Mouse (Mus musculus) monocyte, adult 2 months (primary cell): ENCODE data around the gene Rab40c.

ENCODE experiments used
- DNase-seq, 2 experiments: peaks; one replicate each; pipeline ENCODE4 v3.0.0; 2022; ENCODE audit warnings: low spot score in 2 of 2, low read depth in 1 of 2

The Rab40c gene

DNA sequence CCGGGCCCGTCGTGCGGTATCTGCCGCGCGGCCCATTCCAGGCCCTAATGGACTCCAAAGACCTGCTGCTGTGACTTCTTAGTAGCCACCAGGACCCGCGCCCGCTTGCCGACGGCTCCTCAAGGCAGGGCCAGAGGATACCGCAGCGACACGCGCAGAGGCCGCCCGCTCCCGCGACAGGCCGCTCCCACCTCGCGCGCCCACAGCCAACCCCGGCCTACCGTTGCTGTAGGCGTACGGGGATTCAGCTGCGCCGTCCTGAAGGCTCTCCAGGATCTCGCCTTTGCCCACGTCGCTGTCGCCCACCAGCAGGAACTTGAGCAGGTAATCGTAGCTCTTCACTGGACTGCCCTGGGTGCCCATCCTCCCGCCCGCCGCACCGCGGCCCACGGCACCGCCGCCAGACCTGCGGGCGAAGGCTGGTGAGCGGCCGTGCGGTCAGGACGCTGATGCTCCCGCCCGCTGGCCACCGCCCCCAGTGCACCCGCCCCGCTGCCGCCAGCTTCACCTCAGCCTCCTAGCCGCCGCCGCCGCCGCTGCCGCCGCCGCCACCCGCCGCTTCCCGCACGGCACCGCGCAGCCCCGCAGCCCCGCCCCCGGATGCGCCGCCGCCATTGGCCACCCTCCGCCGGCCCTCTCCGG is at the start of gene Rab40c:
Gene Rab40c, minus strand, starts transcription at position 584 of the 642 bp plus-strand sequence.
- no peak for DNase-seq

DNA sequence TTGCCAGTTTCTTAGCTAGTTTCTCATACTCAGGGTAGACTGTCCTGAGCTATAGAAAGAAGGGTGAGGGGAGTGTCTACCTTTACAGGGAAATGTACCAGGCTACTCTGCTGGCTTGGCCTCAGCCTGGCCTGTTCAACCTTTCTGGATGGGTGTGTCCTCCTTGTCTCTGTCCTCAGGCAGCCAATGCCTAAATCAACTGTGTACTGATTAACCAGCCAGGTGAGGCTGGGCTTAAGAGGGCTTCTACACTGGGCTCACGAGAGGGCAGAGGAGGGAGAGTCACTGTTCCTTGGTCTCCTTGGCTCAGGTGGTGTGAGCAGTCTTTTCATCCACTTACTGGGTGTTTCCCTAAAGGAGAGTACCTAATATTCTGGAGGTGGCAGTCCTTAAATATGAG is 48.6 kb upstream of the Rab40c start:
- DNase-seq = no peak

DNA sequence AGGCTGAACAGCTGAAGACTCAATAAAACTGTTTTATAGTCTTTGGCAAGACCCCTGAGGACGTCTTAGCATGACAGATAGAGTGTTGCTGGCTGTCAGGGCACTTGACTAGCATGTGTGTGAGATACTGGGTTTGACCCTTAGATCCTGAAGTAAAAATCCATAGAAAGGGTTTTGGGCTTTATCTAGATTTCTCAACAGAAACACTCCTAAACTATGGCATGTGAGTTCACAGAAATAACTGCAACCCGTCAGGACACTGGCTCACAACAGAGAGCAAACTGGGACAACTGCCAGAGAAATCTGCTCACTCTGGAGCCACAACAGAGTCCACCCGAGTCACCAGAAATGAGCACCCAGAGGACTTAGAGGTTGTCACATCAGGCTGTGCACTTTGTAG is 48.1 kb upstream of the Rab40c start:
- DNase-seq = no peak

DNA sequence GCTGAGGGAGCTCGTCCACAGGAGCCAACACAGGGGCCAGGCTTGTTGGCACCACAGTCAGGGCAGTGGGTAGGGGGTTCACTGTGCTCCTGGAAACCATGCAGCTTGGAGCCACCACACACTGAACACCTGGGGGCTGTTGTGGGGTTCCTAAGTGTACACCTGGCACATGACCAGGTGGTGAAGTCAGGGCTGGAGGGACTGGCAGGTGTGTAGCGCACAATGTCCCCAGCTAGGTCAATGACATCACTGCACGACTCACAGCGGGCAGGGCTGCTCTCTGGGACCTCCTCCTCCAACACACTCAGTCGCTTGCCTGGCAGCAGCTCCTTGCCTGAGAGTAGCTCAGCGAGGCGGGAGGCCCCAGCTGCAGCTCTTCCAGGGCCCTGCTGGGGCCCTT is 44.7 kb upstream of the Rab40c start:
- no peak for DNase-seq

DNA sequence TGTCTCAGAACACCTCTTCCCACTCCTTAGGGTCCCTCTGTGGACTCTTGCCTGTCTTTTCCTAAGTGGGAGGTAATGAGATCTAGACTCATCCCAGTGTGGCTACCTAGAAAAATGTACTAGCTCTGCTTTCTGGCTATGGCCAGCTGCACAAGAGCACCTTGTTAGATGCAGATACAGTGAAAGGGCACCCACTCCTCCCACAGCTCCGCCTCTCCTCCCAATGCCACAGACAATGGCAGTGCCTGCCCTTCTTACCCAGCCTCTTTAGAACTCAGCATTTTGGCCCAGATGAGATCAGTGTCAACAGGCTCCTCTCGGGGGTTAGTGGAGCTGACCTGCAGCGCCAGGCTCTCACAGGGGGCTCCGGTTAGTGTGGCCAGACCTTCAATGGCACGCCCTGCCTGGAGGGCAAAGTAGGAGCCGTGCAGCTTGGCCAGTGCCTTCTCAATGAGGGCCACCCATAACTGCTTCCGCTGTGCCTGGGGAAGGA is 42.9 kb upstream of the Rab40c start:
- DNase-seq = no peak

DNA sequence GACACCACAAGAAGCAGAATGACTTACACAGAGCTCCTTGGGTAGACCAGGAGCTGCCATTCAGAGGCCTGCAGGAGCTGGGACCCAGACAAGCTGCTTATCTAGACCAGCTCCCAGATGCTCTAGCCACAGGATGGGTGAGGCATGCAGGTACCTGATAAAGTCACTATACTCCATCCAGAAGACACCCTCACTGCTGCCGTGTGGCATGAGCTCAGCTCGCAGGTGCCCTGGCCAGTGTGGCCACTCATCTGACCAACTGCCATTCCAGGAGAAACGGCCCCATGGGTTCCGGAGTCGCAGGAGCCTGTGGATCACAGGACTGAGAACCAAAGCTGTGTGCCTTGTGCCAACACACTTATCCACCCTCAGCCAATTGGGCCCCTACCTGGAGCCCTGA is 42.0 kb upstream of the Rab40c start:
- no peak for DNase-seq

DNA sequence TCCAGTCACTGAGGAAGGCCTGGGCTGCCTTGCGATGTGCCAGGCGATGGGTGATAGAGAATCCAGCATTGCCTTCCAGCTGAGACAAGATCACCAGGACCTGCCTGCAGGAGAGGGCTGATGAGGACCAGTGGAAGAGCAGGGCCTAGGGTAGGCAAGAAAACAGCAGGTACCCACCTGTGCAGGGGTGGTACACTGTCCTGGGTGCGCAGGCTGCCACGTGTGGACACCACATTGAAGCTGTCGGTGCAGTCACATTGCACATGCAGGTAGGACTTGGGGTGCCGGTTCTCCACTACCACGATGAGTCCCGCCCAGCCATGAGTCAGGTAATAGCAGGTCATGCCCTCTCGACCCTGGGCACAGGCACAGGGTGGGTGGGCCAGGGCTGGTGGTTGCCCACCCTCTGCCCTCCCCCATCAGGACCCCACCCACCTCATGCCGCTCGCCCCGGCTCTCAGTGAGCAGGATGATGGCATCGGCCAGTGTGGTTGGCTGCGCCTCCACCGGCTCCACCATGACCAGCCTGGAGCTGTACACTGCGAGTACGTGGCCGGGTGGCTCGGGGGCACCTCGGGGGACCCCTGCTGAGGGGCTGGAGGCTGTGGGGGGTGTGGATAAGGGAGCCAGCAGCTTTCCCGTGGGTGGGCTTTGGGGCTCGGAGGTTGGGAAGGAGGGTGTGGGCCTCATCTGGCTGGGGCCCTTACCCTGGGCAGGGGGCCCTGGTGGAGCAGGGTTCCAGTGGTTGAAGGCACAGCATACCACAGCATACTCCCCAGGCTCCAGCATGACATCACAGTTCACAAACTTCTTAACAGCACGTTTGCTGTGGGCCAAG is 40.3 kb upstream of the Rab40c start:
- no peak for DNase-seq

DNA sequence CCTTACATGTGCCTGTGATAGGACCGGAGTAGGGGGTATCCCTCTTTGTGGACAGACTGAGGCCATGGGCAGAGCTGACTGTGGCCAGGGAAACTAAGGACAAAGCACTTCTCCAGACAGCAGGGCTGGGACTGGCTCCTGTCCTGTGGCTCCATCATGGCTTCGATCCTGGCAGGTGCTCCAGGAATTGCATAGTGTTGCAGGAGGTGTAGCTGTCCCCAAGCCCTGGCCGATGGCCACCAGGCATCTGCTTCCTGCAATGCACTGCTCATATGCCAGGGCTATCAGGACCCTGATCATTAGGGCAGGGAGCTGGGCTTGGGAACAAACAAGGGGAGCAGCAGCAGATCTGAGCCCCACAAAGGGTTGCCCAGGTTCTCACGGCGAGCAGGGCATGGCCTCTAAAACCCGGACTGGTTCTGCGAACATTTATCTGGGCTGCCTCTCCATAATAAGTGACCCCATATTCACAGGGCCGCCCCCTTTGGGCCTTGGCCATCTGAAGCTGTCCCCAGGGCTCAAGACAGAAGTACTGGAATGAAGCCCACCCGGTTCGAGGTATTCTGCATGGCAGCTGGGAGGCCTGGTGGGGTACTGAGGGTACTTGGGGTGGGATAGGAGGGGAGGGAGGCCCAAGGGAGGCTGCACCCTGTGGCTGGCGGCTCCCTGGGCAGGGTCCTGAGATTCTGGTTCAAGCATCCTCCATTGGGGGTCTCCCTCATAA is 39.4 kb upstream of the Rab40c start:
- no peak for DNase-seq

DNA sequence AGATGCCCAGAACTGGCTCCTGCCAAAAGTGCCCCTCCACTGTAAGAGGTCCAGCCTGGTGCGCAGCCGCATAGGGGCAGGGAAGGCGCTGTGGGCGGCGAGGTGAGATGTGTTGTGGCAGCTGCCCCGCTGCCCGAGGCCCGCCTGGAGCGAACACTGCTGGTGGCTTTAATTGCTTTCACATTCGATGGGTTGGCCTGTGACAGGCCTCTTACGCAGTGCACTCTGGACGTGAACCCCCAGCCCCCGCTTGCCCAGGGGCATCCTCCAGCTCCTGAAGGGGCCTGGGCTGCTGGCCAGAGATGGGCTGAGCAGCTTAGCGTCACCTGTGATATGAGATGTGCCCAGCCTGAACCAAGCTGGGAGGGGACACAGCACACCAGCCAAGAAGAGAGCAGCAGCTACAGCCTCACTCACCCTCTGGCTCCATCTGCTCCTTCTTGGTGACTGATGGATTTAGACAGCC is 38.1 kb upstream of the Rab40c start:
- DNase-seq = no peak

DNA sequence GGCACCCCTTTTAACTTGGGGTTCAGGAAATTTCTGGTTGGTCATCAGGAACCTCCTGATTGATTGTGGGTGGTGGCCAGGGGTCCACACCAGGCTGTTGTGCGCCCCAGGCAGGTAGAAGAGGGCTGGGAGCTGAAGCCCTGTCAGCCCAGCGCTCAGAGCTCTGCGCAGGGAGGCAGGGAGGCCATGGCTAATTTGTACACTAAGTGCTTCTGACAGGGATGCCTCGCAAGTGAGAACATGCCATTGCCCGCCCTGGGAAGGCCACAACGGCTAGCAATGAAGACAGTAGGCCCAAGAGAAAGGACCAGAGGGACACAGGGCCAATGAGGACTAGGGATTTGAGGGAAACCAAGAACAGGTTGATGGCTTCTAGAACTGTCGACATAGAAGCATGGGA is 37.1 kb upstream of the Rab40c start:
- DNase-seq = no peak

DNA sequence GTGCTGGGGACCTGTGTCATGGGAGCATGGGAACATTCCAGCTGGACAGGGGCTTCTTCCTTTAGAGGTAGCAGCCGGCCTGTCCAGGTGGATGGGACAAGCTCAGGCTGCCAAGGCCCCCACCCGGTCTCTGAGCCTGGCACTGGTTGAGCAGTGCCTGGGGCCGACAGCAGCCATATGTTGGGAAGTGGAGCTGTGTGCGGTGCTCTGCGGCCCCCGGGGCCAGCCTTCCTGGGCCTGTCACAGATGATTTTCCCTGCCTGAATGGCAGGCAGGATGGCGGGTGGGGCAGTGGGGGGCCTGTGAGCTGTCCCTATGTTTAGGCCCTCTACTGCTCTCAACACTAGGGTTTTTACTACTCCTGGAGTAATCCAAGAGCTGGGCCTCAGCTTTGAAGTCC is 36.7 kb upstream of the Rab40c start:
- no peak for DNase-seq

DNA sequence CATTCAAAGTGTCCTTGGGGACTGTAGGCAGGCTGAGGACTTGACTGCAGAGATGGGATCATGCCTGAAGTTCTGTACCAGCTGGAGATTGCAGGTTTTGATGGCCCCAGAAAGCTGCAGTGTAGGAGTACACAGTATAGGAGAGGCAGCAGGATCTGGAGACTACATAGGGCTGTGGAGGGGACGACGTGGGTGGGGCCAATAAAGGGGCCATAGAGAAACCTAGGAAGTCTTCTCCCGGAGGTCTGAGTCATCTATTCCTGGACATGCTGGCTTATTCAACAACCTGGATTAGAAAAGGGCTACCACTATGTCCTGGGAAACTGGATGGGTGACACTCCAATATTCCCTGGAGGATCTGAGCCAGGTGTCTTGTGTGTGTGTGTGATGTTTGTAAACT is 36.2 kb upstream of the Rab40c start:
- DNase-seq = no peak

DNA sequence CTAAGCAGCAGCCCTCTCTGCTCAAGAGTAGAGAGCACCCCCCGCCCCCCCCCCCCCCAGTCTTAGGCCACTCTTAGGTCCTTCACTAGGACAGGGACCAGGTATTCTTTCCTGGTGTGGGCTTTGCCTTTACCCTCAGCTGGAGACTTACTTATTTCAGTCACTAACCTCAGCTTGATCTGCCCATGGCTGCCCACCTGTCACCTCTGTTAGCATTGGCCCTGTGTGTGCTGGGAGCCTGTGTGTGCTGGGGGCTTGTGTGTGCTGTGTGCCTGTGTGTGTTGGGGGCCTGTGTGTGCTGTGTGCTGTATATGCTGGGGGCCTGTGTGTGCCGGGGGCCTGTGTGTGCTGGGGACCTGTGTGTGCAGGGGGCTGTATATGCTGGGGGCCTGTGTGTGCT is 35.1 kb upstream of the Rab40c start:
- DNase-seq = no peak

DNA sequence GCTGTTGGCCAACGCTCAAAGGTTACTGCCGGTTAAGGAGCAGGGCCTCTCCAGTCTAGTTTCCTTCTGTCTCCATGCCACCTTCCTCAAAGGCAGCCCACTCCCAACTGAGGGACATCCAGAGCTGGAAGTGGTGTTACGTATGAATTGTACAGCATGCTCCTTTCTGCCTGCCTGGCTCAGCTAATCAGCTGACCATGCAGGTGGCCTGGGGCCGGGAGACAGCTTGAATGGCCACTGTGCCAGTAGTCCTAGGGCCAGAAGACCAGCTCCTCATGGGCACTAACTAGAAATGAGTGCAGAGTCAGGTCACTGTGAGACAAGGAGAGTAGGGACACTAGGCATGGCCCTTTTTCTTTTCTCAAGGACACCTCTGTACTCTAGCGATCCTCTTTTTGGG is 33.6 kb upstream of the Rab40c start:
- DNase-seq = no peak

DNA sequence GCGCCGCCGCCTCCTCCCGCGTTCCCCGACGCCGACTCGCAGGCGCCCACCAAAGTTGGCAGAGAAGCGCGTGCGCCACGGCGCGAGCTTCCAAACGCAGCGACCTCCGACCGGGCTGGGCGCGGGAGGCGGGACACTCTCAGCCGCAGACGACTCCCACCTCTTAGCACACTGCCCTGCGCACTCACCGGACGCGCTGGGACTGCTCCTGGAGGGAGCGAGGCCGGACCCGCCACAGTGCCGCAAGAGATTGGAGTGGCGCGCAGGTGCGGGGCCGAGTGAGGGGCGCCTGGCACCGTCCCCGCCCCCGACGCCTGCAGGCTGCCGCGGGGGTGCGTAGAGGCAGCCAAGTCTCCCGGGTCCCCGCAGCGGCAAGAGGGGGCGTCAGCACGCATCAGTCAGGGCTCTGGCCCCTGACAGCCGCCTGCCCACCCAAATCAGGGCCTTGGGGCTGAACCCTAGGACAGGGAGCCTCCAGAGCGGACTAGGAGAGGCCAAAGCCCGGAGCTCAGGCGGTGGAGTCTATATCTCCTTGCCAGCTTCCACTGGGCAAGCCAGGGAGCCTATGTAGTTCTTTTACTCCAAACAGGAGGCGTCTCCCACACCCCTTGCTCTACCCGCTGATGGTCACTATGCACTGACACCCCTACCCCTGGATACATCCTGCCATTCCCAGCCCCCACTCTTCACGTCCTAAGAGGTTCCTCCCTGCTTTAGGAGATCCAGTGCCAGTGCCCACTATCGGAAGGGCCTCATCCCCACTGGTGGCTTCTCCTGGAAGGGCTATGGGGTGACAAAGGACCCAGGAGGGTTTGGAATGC is 32.5 kb upstream of the Rab40c start, which contains the start of gene A930017K11Rik:
Gene A930017K11Rik, minus strand, starts transcription at position 763 of the 821 bp plus-strand sequence.
- DNase-seq = no peak

DNA sequence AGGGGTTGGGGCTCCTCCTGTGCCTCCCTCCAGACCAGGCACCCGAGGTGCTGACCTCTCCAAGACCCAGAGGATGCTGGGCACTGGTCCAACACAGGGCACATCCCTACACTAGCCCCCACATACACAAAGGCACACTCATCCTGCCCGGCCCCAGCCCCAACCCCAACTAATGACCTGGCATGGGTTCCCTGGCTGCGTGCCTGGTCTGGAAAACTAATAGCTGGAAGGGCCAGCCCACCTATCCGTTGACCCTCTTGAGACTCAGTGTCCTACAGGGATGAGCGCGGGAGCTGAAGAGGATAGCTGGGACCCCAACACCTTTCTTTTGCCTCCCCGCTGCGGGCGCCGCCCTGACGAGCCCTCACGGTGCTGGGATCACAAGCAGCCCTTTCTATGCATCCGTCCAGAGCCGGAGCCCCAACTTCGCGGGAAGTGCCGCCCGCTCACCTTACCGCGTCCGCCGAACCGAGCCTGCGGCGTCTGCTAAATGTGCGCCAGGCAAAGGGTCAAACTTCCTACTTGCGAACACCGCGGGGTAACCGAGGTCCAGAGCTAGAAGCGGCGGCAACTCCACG is 31.8 kb upstream of the Rab40c start:
- no peak for DNase-seq

DNA sequence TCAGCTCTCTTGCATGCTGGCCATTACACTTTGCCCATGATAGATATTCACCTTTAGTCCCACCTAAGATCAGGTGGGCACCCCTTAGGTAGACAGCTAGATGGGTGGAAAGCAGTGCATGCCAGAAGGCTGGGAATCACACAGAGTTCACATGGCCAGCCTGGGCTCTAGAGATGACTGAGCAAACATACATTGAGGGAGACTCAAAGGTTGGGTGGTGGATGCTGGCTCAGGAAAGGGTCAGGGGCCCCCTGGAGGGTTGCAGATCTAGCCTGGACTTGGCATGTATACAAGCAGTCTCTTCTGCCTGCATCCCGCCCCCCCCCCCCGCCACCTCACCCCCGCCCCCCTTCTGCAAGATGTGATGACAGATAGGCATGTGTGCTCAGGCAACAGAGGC is 31.2 kb upstream of the Rab40c start:
- DNase-seq = no peak

DNA sequence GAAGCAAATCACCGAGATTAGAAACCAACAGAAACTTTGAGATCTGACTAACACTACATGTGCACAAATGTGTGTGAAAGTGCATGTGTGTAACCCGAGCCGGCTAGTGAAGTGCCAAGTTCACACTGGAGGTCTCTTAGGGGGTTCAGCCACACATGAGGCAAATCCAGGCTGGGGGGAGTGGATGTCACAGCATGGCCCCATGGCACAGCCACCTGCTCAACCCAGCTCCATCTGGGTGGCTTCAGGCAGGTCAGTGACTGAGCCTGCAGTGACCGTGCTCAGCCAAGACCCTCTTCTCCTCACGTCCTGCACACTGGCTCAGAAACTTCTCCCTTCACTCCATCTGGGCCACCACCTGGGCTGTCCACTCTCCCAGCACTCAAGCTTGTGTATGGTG is 30.5 kb upstream of the Rab40c start:
- no peak for DNase-seq

DNA sequence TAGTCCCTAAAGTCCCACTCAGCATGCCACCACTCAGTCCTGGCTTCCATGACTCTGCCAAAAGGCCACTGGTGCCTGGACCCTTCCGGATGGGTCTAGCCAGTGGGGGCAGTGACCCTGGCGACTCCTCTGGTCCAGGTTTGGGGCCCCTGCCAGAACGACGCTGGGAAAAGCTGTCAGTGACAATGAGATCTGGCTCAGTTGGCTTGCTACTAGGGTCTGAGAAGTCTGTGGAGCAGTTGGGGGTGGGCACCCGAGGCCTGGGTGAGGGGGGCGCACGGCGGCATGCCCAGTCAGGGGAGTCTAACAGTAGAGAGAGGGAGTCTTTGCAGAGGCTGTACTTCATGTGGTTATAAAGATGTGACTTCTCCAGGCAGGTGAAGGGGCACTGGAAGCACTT is 28.5 kb upstream of the Rab40c start:
- DNase-seq = no peak

DNA sequence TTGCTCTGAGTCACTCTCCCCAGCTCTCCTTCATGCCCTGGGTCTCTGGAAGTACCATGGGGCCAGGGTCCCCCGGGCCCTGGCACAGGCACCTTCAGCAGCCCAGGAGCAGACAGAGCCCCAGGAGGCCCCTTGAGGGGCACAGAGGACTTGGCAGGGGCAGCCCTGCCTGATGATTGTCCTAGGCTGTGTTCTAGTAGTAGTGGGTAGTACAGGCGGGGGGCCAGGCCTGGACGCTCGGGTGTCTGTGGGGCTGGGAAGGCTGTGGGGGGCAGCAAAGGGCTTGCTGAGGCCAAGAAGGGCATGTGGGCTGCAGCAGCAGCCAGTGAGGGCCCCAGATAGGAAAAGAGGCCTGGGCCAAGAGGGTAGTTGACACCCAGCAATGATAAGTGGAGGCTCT is 28.0 kb upstream of the Rab40c start:
- DNase-seq = no peak

DNA sequence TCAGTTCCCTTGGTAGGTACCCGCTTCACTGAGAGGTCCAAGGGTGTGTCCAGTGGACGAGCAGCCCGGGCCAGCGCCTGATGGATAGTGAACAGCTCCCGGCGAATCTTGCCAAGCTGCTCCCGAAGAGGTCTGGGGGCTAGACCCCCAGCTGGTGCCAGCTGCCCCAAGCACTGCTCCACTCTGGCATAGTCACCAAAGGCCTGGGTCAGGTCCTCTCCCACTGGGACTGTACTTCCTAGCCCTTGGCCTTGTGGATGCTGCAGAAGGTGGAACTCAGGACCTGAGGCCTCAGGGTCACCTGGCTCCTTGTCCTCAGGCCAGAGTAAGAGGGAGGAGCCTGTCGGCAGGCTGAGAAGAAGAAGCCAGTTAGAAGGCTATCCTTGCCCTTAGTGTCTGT is 27.4 kb upstream of the Rab40c start:
- no peak for DNase-seq
